Mouse (Mus musculus): ENCODE measurements around the gene Vsig8.

- TF ChIP-seq GATA1 (IDR thresholded peaks at IDR 0.05; ENCODE audit: borderline replicate concordance, low read length) (no peak), FLI1 (IDR thresholded peaks at IDR 0.05; ENCODE audit: low read length) (no peak)
These were observed 30.2 kb downstream of the Vsig8 start for GRCm38 (mm10) chr1:172585612-172586567.
